Comparison of ENCODE assay signal across 26 mouse cellular contexts in the genomic region with DNA sequence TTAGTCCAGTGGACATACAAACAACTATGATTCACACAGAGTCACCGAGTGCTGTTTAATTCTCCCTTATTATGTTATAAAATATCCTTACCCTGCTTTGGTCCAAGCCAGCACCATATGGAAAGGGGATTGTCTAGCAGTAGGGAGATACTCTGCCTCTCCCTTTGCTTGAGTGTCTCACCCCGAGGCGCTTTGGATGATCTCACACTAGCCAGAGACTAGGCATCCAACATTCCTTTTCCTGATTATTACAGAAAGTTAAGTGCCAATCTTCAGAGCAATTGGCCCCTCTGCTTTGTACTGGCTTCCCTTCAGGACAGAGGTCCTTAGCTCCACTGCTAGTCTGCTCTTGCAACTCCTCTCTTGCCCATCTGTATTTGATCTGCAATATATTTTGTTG. TPM values are rescaled to one million over a fixed set of nuclear protein-coding genes. Genes with fewer than 3 reads are reported as not detected.
DNase-seq lines count a peak whose midpoint lies in the region; ATAC-seq and TF ChIP-seq lines count a peak whose summit lies in the region.
"Had no signal": no experiment of that assay in that cellular context is flagged by ENCODE, and none has a peak within 500 bp of the region (broad histone marks: within the 10 kb centered on the region; RNA-seq: fewer than 3 reads in every experiment).

No protein-coding gene starts in this region.

- H3K4me3 ChIP-seq in embryonic facial prominence, embryonic 13.5 days: no peak overlapping the region
- H3K4me3 ChIP-seq in embryonic facial prominence, embryonic 10.5 days: no peak overlapping the region
- no peak overlapping the region for H3K4me3 ChIP-seq in embryonic facial prominence, embryonic 15.5 days (replicated peaks)
- H3K4me3 ChIP-seq in hindbrain, postnatal 0 days (ENCODE audit: low read length): no peak overlapping the region
- no peak overlapping the region for H3K4me3 ChIP-seq in lung, adult 2 months (replicated peaks; ENCODE audit: extremely low read depth, low read depth, low read length)
- H3K4me3 ChIP-seq: embryonic facial prominence, embryonic 12.5 days; erythroblast, embryonic 14.5 days; forebrain, embryonic 10.5 days; heart, embryonic 10.5 days; hindbrain, embryonic 10.5 days had no signal

- H3K36me3 ChIP-seq in embryonic facial prominence, embryonic 13.5 days: no peaks in the 10 kb centered on the region
- no peaks in the 10 kb centered on the region for H3K36me3 ChIP-seq in embryonic facial prominence, embryonic 10.5 days (replicated peaks)
- H3K36me3 ChIP-seq in embryonic facial prominence, embryonic 15.5 days: no peaks in the 10 kb centered on the region
- H3K36me3 ChIP-seq in hindbrain, postnatal 0 days (ENCODE audit: insufficient read depth, low read length): no peaks in the 10 kb centered on the region
- H3K36me3 ChIP-seq: embryonic facial prominence, embryonic 12.5 days; forebrain, embryonic 10.5 days; heart, embryonic 10.5 days; hindbrain, embryonic 10.5 days had no signal

- no peak for ATAC-seq in embryonic facial prominence, embryonic 13.5 days (ENCODE audit: insufficient number of reproducible peaks, insufficient read depth, low FRiP score, low TSS enrichment, low read depth)
- no peak for ATAC-seq in embryonic facial prominence, embryonic 15.5 days (ENCODE audit: insufficient number of reproducible peaks, low FRiP score, low TSS enrichment, low read depth)
- no peak for ATAC-seq in hindbrain, postnatal 0 days
- ATAC-seq: forebrain, embryonic 14.5 days; intestine, embryonic 16.5 days had no signal

- no peak for TF ChIP-seq CTCF in hindbrain, postnatal 0 days (IDR thresholded peaks at IDR 0.05; ENCODE audit: low read depth)
- TF ChIP-seq CTCF in lung, adult 2 months (IDR thresholded peaks at IDR 0.05; ENCODE audit: insufficient read depth, low read length): no peak

- no peak overlapping the region for H3K4me2 ChIP-seq in embryonic facial prominence, embryonic 13.5 days
- no peak overlapping the region for H3K4me2 ChIP-seq in embryonic facial prominence, embryonic 15.5 days (replicated peaks)
- H3K4me2 ChIP-seq in hindbrain, postnatal 0 days (ENCODE audit: low read depth, low read length): no peak overlapping the region
- H3K4me2 ChIP-seq: embryonic facial prominence, embryonic 12.5 days; hindbrain, embryonic 14.5 days had no signal

- no peak for TF ChIP-seq POLR2A in lung, adult 2 months (IDR thresholded peaks at IDR 0.05; ENCODE audit: borderline replicate concordance, extremely low read depth, low read depth, low read length)

- no peak overlapping the region for H3K9ac ChIP-seq in embryonic facial prominence, embryonic 13.5 days
- H3K9ac ChIP-seq in embryonic facial prominence, embryonic 15.5 days: no peak overlapping the region
- H3K9ac ChIP-seq in hindbrain, postnatal 0 days (replicated peaks; ENCODE audit: low read length): no peak overlapping the region
- H3K9ac ChIP-seq: embryonic facial prominence, embryonic 12.5 days; hindbrain, embryonic 14.5 days had no signal

- 54% methylated on average over 3 of the region's 3 CpGs for WGBS in embryonic facial prominence, embryonic 13.5 days
- 83% methylated on average over 3 of the region's 3 CpGs for WGBS in embryonic facial prominence, embryonic 10.5 days
- 49% methylated on average over 3 of the region's 3 CpGs for WGBS in embryonic facial prominence, embryonic 15.5 days
- 86% methylated on average over 3 of the region's 3 CpGs for WGBS in hindbrain, postnatal 0 days
- WGBS in lung, adult 2 months: 64% methylated on average over 3 of the region's 3 CpGs

- H3K4me1 ChIP-seq in embryonic facial prominence, embryonic 13.5 days: peaks cover 14% of the 10 kb centered on the region; the same call in 1 of the 2 replicates
- H3K4me1 ChIP-seq in embryonic facial prominence, embryonic 10.5 days: no peaks in the 10 kb centered on the region; the same call in 1 of the 2 replicates
- H3K4me1 ChIP-seq in embryonic facial prominence, embryonic 15.5 days: peaks cover 6% of the 10 kb centered on the region; the same call in 1 of the 2 replicates
- no peaks in the 10 kb centered on the region for H3K4me1 ChIP-seq in hindbrain, postnatal 0 days (ENCODE audit: insufficient read depth, low read length)
- no peaks in the 10 kb centered on the region for H3K4me1 ChIP-seq in lung, adult 2 months (ENCODE audit: control insufficient read depth, insufficient read depth, low read length)
- H3K4me1 ChIP-seq: embryonic facial prominence, embryonic 12.5 days; forebrain, embryonic 10.5 days; heart, embryonic 10.5 days; hindbrain, embryonic 10.5 days had no signal

- H3K27ac ChIP-seq in embryonic facial prominence, embryonic 13.5 days: 0 out of 2 replicates have a peak overlapping the region, but pooled peaks have one; percentile 22
- no peak overlapping the region for H3K27ac ChIP-seq in embryonic facial prominence, embryonic 10.5 days (replicated peaks)
- peak overlapping the region; percentile 8; the same call in 1 of the 2 replicates for H3K27ac ChIP-seq in embryonic facial prominence, embryonic 15.5 days (replicated peaks)
- no peak overlapping the region for H3K27ac ChIP-seq in hindbrain, postnatal 0 days
- H3K27ac ChIP-seq: embryonic facial prominence, embryonic 12.5 days; forebrain, embryonic 10.5 days; heart, embryonic 10.5 days; hindbrain, embryonic 10.5 days; hindbrain, embryonic 14.5 days had no signal

- DNase-seq in embryonic facial prominence, embryonic 10.5 days (ENCODE audit: low spot score): no peak
- DNase-seq in 3T3-L1 (ENCODE audit: low read depth, low spot score): peak; percentile 71
- DNase-seq in gastrocnemius, postnatal 25 days: peak; percentile 28
- no peak for DNase-seq in thymus, postnatal 0 days (ENCODE audit: low spot score)
- DNase-seq in hindbrain, postnatal 0 days (ENCODE audit: low spot score): no peak
- no peak for DNase-seq in lung, adult 2 months
- DNase-seq: adrenal gland, adult 2 months; adrenal gland, postnatal 25 days; cerebellum, adult 18-20 months; cerebellum, postnatal 14 days; embryo, embryonic 11 days; heart, adult 18-20 months; heart, postnatal 14 days had no signal

- H3K27me3 ChIP-seq in embryonic facial prominence, embryonic 13.5 days: no peaks in the 10 kb centered on the region
- H3K27me3 ChIP-seq in embryonic facial prominence, embryonic 10.5 days (replicated peaks; ENCODE audit: low read depth, poor library complexity, severe bottlenecking): no peaks in the 10 kb centered on the region
- no peaks in the 10 kb centered on the region for H3K27me3 ChIP-seq in embryonic facial prominence, embryonic 15.5 days
- no peaks in the 10 kb centered on the region for H3K27me3 ChIP-seq in hindbrain, postnatal 0 days (ENCODE audit: insufficient read depth, low read length)
- H3K27me3 ChIP-seq: CH12.LX; embryonic facial prominence, embryonic 12.5 days had no signal

- no peaks in the 10 kb centered on the region for H3K9me3 ChIP-seq in embryonic facial prominence, embryonic 13.5 days
- no peaks in the 10 kb centered on the region for H3K9me3 ChIP-seq in embryonic facial prominence, embryonic 10.5 days
- no peaks in the 10 kb centered on the region for H3K9me3 ChIP-seq in embryonic facial prominence, embryonic 15.5 days (replicated peaks)
- no peaks in the 10 kb centered on the region for H3K9me3 ChIP-seq in hindbrain, postnatal 0 days (ENCODE audit: low read length)
- H3K9me3 ChIP-seq: embryonic facial prominence, embryonic 12.5 days; forebrain, embryonic 10.5 days; heart, embryonic 10.5 days; hindbrain, embryonic 10.5 days had no signal

RNA-seq across cellular contexts. Expression of a gene that starts 59.4 kb away (rescaled TPM):
- polyA plus RNA-seq in embryonic facial prominence, embryonic 13.5 days (2015; fragmentation: Nextera tagmentation; extraction: Ambion mirVana): not detected in 2 replicates
- not detected in 2 replicates for polyA plus RNA-seq in embryonic facial prominence, embryonic 10.5 days (2016; fragmentation: Nextera tagmentation; extraction: Ambion mirVana)
- polyA plus RNA-seq in embryonic facial prominence, embryonic 15.5 days (2015; fragmentation: Nextera tagmentation; extraction: Ambion mirVana): not detected in 2 replicates
- total RNA-seq in gastrocnemius, postnatal 25 days (2021): not detected
- not detected in 2 replicates for polyA plus RNA-seq in thymus, postnatal 0 days (2015; fragmentation: Nextera tagmentation; extraction: Ambion mirVana)
- not detected in 2 replicates for total RNA-seq in hindbrain, postnatal 0 days (2014; rRNA removed)
- polyA plus RNA-seq in hindbrain, postnatal 0 days (2015; fragmentation: Nextera tagmentation; extraction: Ambion mirVana): not detected in 2 replicates
- not detected in 2 replicates for polyA plus RNA-seq in lung, adult 2 months (2012; rRNA removed)
- total RNA-seq: adrenal gland, adult 2 months; adrenal gland, postnatal 25 days; CH12.LX; gastrocnemius, postnatal 4 days; heart, adult 18-20 months; heart, postnatal 14 days had no signal
- polyA plus RNA-seq: adrenal gland, adult 2 months; embryonic facial prominence, embryonic 12.5 days; erythroblast, embryonic 14.5 days; forebrain, embryonic 10.5 days; forebrain, embryonic 14.5 days; heart, embryonic 10.5 days; heart, embryonic 14.5 days; hindbrain, embryonic 10.5 days; hindbrain, embryonic 14.5 days; intestine, embryonic 16.5 days had no signal

Comparison
In these comparisons a context has a peak if more than half of its experiments do, and no peak if none do; other contexts are left out.
1. H3K27ac ChIP-seq: peak in embryonic facial prominence, embryonic 13.5 days (single experiment) and embryonic facial prominence, embryonic 15.5 days (single experiment); none in embryonic facial prominence, embryonic 10.5 days (single experiment) and hindbrain, postnatal 0 days (single experiment).
2. DNase-seq: peak in 3T3-L1 (single experiment) and gastrocnemius, postnatal 25 days (single experiment); none in embryonic facial prominence, embryonic 10.5 days (single experiment), thymus, postnatal 0 days (single experiment), hindbrain, postnatal 0 days (single experiment) and lung, adult 2 months (single experiment).